Mouse (Mus musculus): Measurements from ENCODE around the gene Ksr2. TPM values are rescaled to one million over a fixed set of nuclear protein-coding genes. Genes with fewer than 3 reads are reported as not detected.

The Ksr2 gene
- polyA plus RNA-seq, 1 experiment from 2014 or later, result 0.36 TPM

- Histone ChIP-seq H3K4me1 (ENCODE audit: control insufficient read depth, insufficient read depth, low read length) (no peaks in the 10 kb centered on the region), H3K9me3 (replicated peaks; ENCODE audit: control insufficient read depth, low read length) (no peaks in the 10 kb centered on the region), H3K9ac (ENCODE audit: low read length) (no peak overlapping the region), H3K36me3 (ENCODE audit: control insufficient read depth, insufficient read depth, low read length) (no peaks in the 10 kb centered on the region), H3K4me3 (replicated peaks; ENCODE audit: low read length) (no peak overlapping the region), H3K27me3 (ENCODE audit: control insufficient read depth, insufficient read depth, low read length) (no peaks in the 10 kb centered on the region; the same call in 1 of the 2 replicates), H3K27ac (ENCODE audit: low read length) (no peak overlapping the region), H3K4me2 (ENCODE audit: low read depth, low read length) (no peak overlapping the region)
- no peak for ATAC-seq (ENCODE audit: insufficient read depth, low FRiP score)
- WGBS, result 66% methylated on average over 8 of the region's 8 CpGs
These were observed 41.7 kb downstream of the Ksr2 start for GRCm38 (mm10) chr5:117455546-117455945.

- Histone ChIP-seq H3K36me3 (ENCODE audit: control insufficient read depth, insufficient read depth, low read length) (no peaks in the 10 kb centered on the region), H3K9me3 (replicated peaks; ENCODE audit: control insufficient read depth, low read length) (no peaks in the 10 kb centered on the region), H3K27ac (ENCODE audit: low read length) (no peak overlapping the region), H3K9ac (ENCODE audit: low read length) (no peak overlapping the region), H3K4me1 (ENCODE audit: control insufficient read depth, insufficient read depth, low read length) (no peaks in the 10 kb centered on the region), H3K4me3 (replicated peaks; ENCODE audit: low read length) (no peak overlapping the region), H3K27me3 (ENCODE audit: control insufficient read depth, insufficient read depth, low read length) (no peaks in the 10 kb centered on the region; the same call in 1 of the 2 replicates), H3K4me2 (ENCODE audit: low read depth, low read length) (no peak overlapping the region)
- WGBS, result 40% methylated on average over 9 of the region's 9 CpGs
- ATAC-seq (ENCODE audit: insufficient read depth, low FRiP score), result no peak
These were observed 43.3 kb downstream of the Ksr2 start for GRCm38 (mm10) chr5:117457121-117457520.

- no peak overlapping the region for H3K9ac ChIP-seq (ENCODE audit: low read length)
- H3K4me3 ChIP-seq (replicated peaks; ENCODE audit: low read length), result no peak overlapping the region
- H3K9me3 ChIP-seq (replicated peaks; ENCODE audit: control insufficient read depth, low read length), result no peaks in the 10 kb centered on the region
- no peaks in the 10 kb centered on the region for H3K36me3 ChIP-seq (ENCODE audit: control insufficient read depth, insufficient read depth, low read length)
- 70% methylated on average over 8 of the region's 8 CpGs for WGBS
- no peak overlapping the region for H3K4me2 ChIP-seq (ENCODE audit: low read depth, low read length)
- H3K4me1 ChIP-seq (ENCODE audit: control insufficient read depth, insufficient read depth, low read length), result no peaks in the 10 kb centered on the region
- H3K27me3 ChIP-seq (ENCODE audit: control insufficient read depth, insufficient read depth, low read length), result no peaks in the 10 kb centered on the region; the same call in 1 of the 2 replicates
- no peak for ATAC-seq (ENCODE audit: insufficient read depth, low FRiP score)
- H3K27ac ChIP-seq (ENCODE audit: low read length), result no peak overlapping the region
These were observed 43.8 kb downstream of the Ksr2 start for GRCm38 (mm10) chr5:117457583-117457982.

DNA sequence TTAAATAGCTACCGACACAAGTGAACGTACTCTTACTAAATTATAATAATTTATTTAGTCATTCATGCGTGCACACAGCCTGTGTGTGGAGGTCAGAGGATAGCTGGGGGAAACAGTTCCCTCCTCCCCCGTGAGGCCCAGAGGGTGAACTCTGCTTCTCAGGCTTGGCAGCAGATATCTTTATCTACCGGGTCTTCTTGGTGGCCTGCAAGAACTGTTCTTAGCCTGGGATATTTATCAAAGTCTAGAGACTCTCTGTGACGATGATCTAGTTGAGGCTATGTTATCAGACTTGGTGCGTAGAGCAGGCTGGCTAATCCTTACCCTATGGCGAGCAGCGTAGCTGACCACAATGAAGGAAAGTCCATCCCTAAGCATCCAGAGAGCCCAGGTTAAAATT, 45.1 kb downstream of the Ksr2 start:
- H3K9me3 ChIP-seq (replicated peaks; ENCODE audit: control insufficient read depth, low read length), result no peaks in the 10 kb centered on the region
- 66% methylated on average over 9 of the region's 9 CpGs for WGBS
- no peaks in the 10 kb centered on the region for H3K36me3 ChIP-seq (ENCODE audit: control insufficient read depth, insufficient read depth, low read length)
- no peak overlapping the region for H3K4me3 ChIP-seq (replicated peaks; ENCODE audit: low read length)
- H3K4me2 ChIP-seq (ENCODE audit: low read depth, low read length), result no peak overlapping the region
- H3K27me3 ChIP-seq (ENCODE audit: control insufficient read depth, insufficient read depth, low read length), result no peaks in the 10 kb centered on the region; the same call in 1 of the 2 replicates
- H3K4me1 ChIP-seq (ENCODE audit: control insufficient read depth, insufficient read depth, low read length), result no peaks in the 10 kb centered on the region
- H3K27ac ChIP-seq (ENCODE audit: low read length), result no peak overlapping the region
- no peak overlapping the region for H3K9ac ChIP-seq (ENCODE audit: low read length)
- no peak for ATAC-seq (ENCODE audit: insufficient read depth, low FRiP score)

- Histone ChIP-seq H3K27me3 (ENCODE audit: control insufficient read depth, insufficient read depth, low read length) (no peaks in the 10 kb centered on the region; the same call in 1 of the 2 replicates), H3K36me3 (ENCODE audit: control insufficient read depth, insufficient read depth, low read length) (no peaks in the 10 kb centered on the region), H3K4me3 (replicated peaks; ENCODE audit: low read length) (no peak overlapping the region), H3K27ac (ENCODE audit: low read length) (no peak overlapping the region), H3K4me1 (ENCODE audit: control insufficient read depth, insufficient read depth, low read length) (no peaks in the 10 kb centered on the region), H3K4me2 (ENCODE audit: low read depth, low read length) (no peak overlapping the region), H3K9me3 (replicated peaks; ENCODE audit: control insufficient read depth, low read length) (no peaks in the 10 kb centered on the region), H3K9ac (ENCODE audit: low read length) (no peak overlapping the region)
- WGBS, result 90% methylated on average over 14 of the region's 14 CpGs
- no peak for ATAC-seq (ENCODE audit: insufficient read depth, low FRiP score)
These were observed 46.5 kb downstream of the Ksr2 start for GRCm38 (mm10) chr5:117460261-117460660.

GRCm38 (mm10) chr5:117467052-117467451, 53.3 kb downstream of the Ksr2 start:
- Histone ChIP-seq H3K36me3 (ENCODE audit: control insufficient read depth, insufficient read depth, low read length) (no peaks in the 10 kb centered on the region), H3K4me2 (ENCODE audit: low read depth, low read length) (no peak overlapping the region), H3K4me3 (replicated peaks; ENCODE audit: low read length) (no peak overlapping the region), H3K27ac (ENCODE audit: low read length) (no peak overlapping the region), H3K9me3 (replicated peaks; ENCODE audit: control insufficient read depth, low read length) (no peaks in the 10 kb centered on the region), H3K4me1 (ENCODE audit: control insufficient read depth, insufficient read depth, low read length) (no peaks in the 10 kb centered on the region), H3K9ac (ENCODE audit: low read length) (no peak overlapping the region), H3K27me3 (ENCODE audit: control insufficient read depth, insufficient read depth, low read length) (no peaks in the 10 kb centered on the region)
- WGBS, result 55% methylated on average over 12 of the region's 12 CpGs
- peak; percentile 82 for ATAC-seq (ENCODE audit: insufficient read depth, low FRiP score)

GRCm38 (mm10) chr5:117468961-117469360, 55.2 kb downstream of the Ksr2 start:
- Histone ChIP-seq H3K9me3 (replicated peaks; ENCODE audit: control insufficient read depth, low read length) (no peaks in the 10 kb centered on the region), H3K4me1 (ENCODE audit: control insufficient read depth, insufficient read depth, low read length) (no peaks in the 10 kb centered on the region), H3K4me3 (replicated peaks; ENCODE audit: low read length) (no peak overlapping the region), H3K27ac (ENCODE audit: low read length) (no peak overlapping the region), H3K4me2 (ENCODE audit: low read depth, low read length) (no peak overlapping the region), H3K27me3 (ENCODE audit: control insufficient read depth, insufficient read depth, low read length) (no peaks in the 10 kb centered on the region), H3K9ac (ENCODE audit: low read length) (no peak overlapping the region), H3K36me3 (ENCODE audit: control insufficient read depth, insufficient read depth, low read length) (no peaks in the 10 kb centered on the region)
- no peak for ATAC-seq (ENCODE audit: insufficient read depth, low FRiP score)
- WGBS, result 85% methylated on average over 4 of the region's 4 CpGs

GRCm38 (mm10) chr5:117469572-117469971, 55.8 kb downstream of the Ksr2 start:
- Histone ChIP-seq H3K27ac (ENCODE audit: low read length) (no peak overlapping the region), H3K9me3 (replicated peaks; ENCODE audit: control insufficient read depth, low read length) (no peaks in the 10 kb centered on the region), H3K9ac (ENCODE audit: low read length) (no peak overlapping the region), H3K4me1 (ENCODE audit: control insufficient read depth, insufficient read depth, low read length) (no peaks in the 10 kb centered on the region), H3K36me3 (ENCODE audit: control insufficient read depth, insufficient read depth, low read length) (no peaks in the 10 kb centered on the region), H3K27me3 (ENCODE audit: control insufficient read depth, insufficient read depth, low read length) (no peaks in the 10 kb centered on the region), H3K4me3 (replicated peaks; ENCODE audit: low read length) (no peak overlapping the region), H3K4me2 (ENCODE audit: low read depth, low read length) (no peak overlapping the region)
- WGBS, result 76% methylated on average over 8 of the region's 8 CpGs
- ATAC-seq (ENCODE audit: insufficient read depth, low FRiP score), result no peak

- 38% methylated on average over 3 of the region's 3 CpGs for WGBS
- no peak overlapping the region for H3K4me3 ChIP-seq (replicated peaks; ENCODE audit: low read length)
- no peak overlapping the region for H3K9ac ChIP-seq (ENCODE audit: low read length)
- H3K27me3 ChIP-seq (ENCODE audit: control insufficient read depth, insufficient read depth, low read length), result no peaks in the 10 kb centered on the region
- no peaks in the 10 kb centered on the region for H3K9me3 ChIP-seq (replicated peaks; ENCODE audit: control insufficient read depth, low read length)
- no peak for ATAC-seq (ENCODE audit: insufficient read depth, low FRiP score)
- no peaks in the 10 kb centered on the region for H3K36me3 ChIP-seq (ENCODE audit: control insufficient read depth, insufficient read depth, low read length)
- H3K4me2 ChIP-seq (ENCODE audit: low read depth, low read length), result no peak overlapping the region
- no peaks in the 10 kb centered on the region for H3K4me1 ChIP-seq (ENCODE audit: control insufficient read depth, insufficient read depth, low read length)
- H3K27ac ChIP-seq (ENCODE audit: low read length), result no peak overlapping the region
These were observed 67.4 kb downstream of the Ksr2 start for GRCm38 (mm10) chr5:117481162-117481561.

GRCm38 (mm10) chr5:117481586-117481985, 67.8 kb downstream of the Ksr2 start:
- ATAC-seq (ENCODE audit: insufficient read depth, low FRiP score), result no peak
- H3K9ac ChIP-seq (ENCODE audit: low read length), result no peak overlapping the region
- H3K4me1 ChIP-seq (ENCODE audit: control insufficient read depth, insufficient read depth, low read length), result no peaks in the 10 kb centered on the region
- no peak overlapping the region for H3K27ac ChIP-seq (ENCODE audit: low read length)
- no peaks in the 10 kb centered on the region for H3K36me3 ChIP-seq (ENCODE audit: control insufficient read depth, insufficient read depth, low read length)
- no peaks in the 10 kb centered on the region for H3K9me3 ChIP-seq (replicated peaks; ENCODE audit: control insufficient read depth, low read length)
- H3K4me2 ChIP-seq (ENCODE audit: low read depth, low read length), result no peak overlapping the region
- H3K27me3 ChIP-seq (ENCODE audit: control insufficient read depth, insufficient read depth, low read length), result no peaks in the 10 kb centered on the region
- no peak overlapping the region for H3K4me3 ChIP-seq (replicated peaks; ENCODE audit: low read length)
- 83% methylated on average over 12 of the region's 12 CpGs for WGBS

Data from stomach, embryonic 16.5 days (tissue).